Mouse (Mus musculus) C2C12 (cell line): ENCODE results near the gene Zkscan16. TPM values are rescaled to one million over a fixed set of nuclear protein-coding genes. Genes with fewer than 3 reads are reported as not detected.

Experiments
- H3K27me3 ChIP-seq: one replicate; pipeline ENCODE4 v1.6.1; 2011; ENCODE audit not compliant: control insufficient read depth, insufficient read depth, insufficient read length
- H3K36me3 ChIP-seq: one replicate; pipeline ENCODE4 v1.6.1; 2011; ENCODE audit not compliant: control insufficient read depth, insufficient read depth
- H3K4me3 ChIP-seq: one replicate; pipeline ENCODE4 v1.5.1; 2011; ENCODE audit warnings: mild to moderate bottlenecking, control low read depth; ENCODE audit not compliant: poor library complexity, insufficient read depth, severe bottlenecking
- H3K79me2 ChIP-seq: one replicate; pipeline ENCODE4 v1.6.1; 2011; ENCODE audit not compliant: control insufficient read depth, insufficient read depth
- H3K79me3 ChIP-seq: one replicate; pipeline ENCODE4 v1.6.1; 2011; ENCODE audit warnings: low read depth, control low read depth
- H3ac ChIP-seq: one replicate; pipeline ENCODE3; 2011; ENCODE audit warnings: low read depth; ENCODE audit not compliant: control insufficient read depth, insufficient read length
- CEBPB ChIP-seq: IDR thresholded peaks from one replicate; pipeline ENCODE4 v1.6.1; 2011; ENCODE audit warnings: low read depth, mild to moderate bottlenecking, control low read depth, moderate library complexity
- CTCF ChIP-seq: IDR thresholded peaks from one replicate; pipeline ENCODE4 v1.5.1; 2011; ENCODE audit not compliant: control insufficient read depth, insufficient read depth, insufficient read length
- FOSL1 ChIP-seq: IDR thresholded peaks from one replicate; pipeline ENCODE4 v1.8.0; 2011; ENCODE audit warnings: mild to moderate bottlenecking, low read length; ENCODE audit not compliant: poor library complexity, insufficient read depth, severe bottlenecking
- MAX ChIP-seq: IDR thresholded peaks from one replicate; pipeline ENCODE4 v1.6.1; 2011; ENCODE audit warnings: mild to moderate bottlenecking, control low read depth
- MYOD1 ChIP-seq: IDR thresholded peaks from one replicate; pipeline ENCODE4 v1.6.1; 2011; ENCODE audit warnings: low read depth; ENCODE audit not compliant: control insufficient read depth, insufficient read length
- MYOG ChIP-seq: IDR thresholded peaks from one replicate; pipeline ENCODE4 v1.6.1; 2011; ENCODE audit not compliant: control insufficient read depth, insufficient read length; ENCODE audit errors: extremely low read depth
- USF1 ChIP-seq: IDR thresholded peaks from one replicate; pipeline ENCODE4 v1.6.1; 2011; ENCODE audit warnings: low read depth, mild to moderate bottlenecking, control low read depth, moderate library complexity
- polyA plus RNA-seq: library from polyadenylated mRNA; unstranded; fragments of >200 nt; fragmentation: generic; extraction: Trizol; gene quantifications from one replicate; pipeline ENCODE4 v1.2.1, GENCODE M21; 2012; ENCODE audit warnings: missing spikeins

Zkscan16 gene
- polyA plus RNA-seq, 1 experiment = 0.01 TPM

- Histone ChIP-seq H3K79me2 (no peaks in the 10 kb centered on the region), H3K79me3 (no peaks in the 10 kb centered on the region), H3K4me3 (no peak overlapping the region), H3ac (no peak overlapping the region), H3K27me3 (peaks cover 4% of the 10 kb centered on the region), H3K36me3 (no peaks in the 10 kb centered on the region)
- no peak for TF ChIP-seq CEBPB
- no peak for TF ChIP-seq MAX
- TF ChIP-seq FOSL1 = no peak
- TF ChIP-seq MYOD1 = no peak
- TF ChIP-seq MYOG = no peak
- no peak for TF ChIP-seq CTCF
- TF ChIP-seq USF1 = no peak
These were observed 8.5 kb upstream of the Zkscan16 start for GRCm38 (mm10) chr4:58934746-58935476.

DNA sequence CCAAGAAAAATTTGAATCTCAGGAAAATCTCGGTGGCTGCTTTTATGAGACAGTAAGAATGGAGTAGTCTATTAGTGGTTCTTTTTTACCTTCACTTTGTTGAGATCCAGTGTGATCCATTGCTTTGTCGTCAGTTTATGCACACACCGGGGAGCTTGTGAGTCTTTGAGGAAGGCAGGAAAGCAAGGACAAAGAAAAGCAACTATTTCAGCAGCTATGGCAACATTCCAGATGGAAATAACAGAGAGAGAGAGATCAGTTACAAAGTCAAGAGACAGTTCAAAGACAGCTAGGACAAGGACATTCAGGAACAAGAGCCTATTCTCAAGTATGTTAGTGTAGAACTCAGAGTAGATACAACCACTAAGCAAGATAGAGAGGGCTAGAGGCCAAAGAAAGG is 7.6 kb upstream of the Zkscan16 start:
- Histone ChIP-seq H3K4me3 (no peak overlapping the region), H3K36me3 (no peaks in the 10 kb centered on the region)

DNA sequence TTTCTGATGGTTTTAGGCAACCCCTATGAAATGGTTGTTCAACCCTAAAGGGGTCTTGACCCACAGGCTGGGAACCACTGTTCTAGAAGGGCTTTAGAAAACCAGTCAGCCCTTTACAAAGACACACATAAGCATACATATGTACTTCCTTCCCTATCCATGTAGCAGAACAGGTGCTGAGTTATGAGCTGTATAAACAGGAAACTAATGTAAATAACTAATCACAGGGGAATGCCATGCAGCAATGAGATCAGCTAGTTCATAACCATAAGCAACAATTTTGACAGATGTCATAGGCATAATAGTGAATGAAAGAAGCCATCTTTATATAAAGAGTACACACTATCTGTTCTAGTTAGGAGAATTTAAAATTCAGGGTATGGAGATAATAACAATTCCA is 1.8 kb upstream of the Zkscan16 start:
- no peaks in the 10 kb centered on the region for H3K79me3 ChIP-seq
- no peaks in the 10 kb centered on the region for H3K36me3 ChIP-seq
- H3K27me3 ChIP-seq = peaks cover 26% of the 10 kb centered on the region
- H3ac ChIP-seq = no peak overlapping the region
- TF ChIP-seq MYOD1 (no peak), USF1 (no peak), FOSL1 (no peak), CTCF (no peak), CEBPB (no peak), MAX (no peak), MYOG (no peak)
- H3K79me2 ChIP-seq = no peaks in the 10 kb centered on the region
- H3K4me3 ChIP-seq = no peak overlapping the region

More for the DNA sequence above, 7.6 kb upstream of the Zkscan16 start:
- H3K79me2 ChIP-seq = no peaks in the 10 kb centered on the region
- H3K79me3 ChIP-seq = no peaks in the 10 kb centered on the region
- TF ChIP-seq MYOD1 = no peak
- TF ChIP-seq MAX = no peak
- no peak for TF ChIP-seq CEBPB
- no peak for TF ChIP-seq MYOG
- TF ChIP-seq CTCF = no peak
- TF ChIP-seq USF1 = no peak
- TF ChIP-seq FOSL1 = no peak
- no peak overlapping the region for H3ac ChIP-seq
- H3K27me3 ChIP-seq = peaks cover 4% of the 10 kb centered on the region

DNA sequence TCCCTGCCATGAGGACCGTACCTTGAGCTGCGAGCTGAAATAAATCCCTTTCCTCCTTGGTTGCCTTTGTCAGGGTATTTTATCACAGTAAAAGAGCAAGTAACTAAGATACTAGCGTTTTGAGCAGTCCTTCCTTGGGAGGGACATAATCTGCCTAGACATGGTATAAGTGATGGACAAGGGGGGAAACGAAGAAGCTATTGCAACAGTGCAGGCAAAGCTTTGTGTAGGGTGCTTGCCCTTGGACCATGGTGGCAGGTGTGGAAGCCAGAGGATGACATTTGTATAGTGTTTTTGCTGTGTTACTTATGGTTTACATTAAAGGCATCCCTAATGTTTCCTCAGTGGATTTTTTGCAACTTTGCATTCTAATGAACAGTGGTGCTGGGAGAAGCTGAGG is 486 bp upstream of the Zkscan16 start:
- Histone ChIP-seq H3K4me3 (no peak overlapping the region), H3K79me2 (no peaks in the 10 kb centered on the region), H3K27me3 (peaks cover 26% of the 10 kb centered on the region), H3ac (no peak overlapping the region), H3K79me3 (no peaks in the 10 kb centered on the region), H3K36me3 (no peaks in the 10 kb centered on the region)
- TF ChIP-seq USF1 (no peak), CEBPB (no peak), MAX (no peak), MYOD1 (no peak), MYOG (no peak), CTCF (no peak), FOSL1 (no peak)

GRCm38 (mm10) chr4:58944206-58944553 is 752 bp downstream of the Zkscan16 start:
- Histone ChIP-seq H3K79me2 (no peaks in the 10 kb centered on the region), H3K79me3 (no peaks in the 10 kb centered on the region), H3ac (no peak overlapping the region), H3K27me3 (peaks cover 26% of the 10 kb centered on the region), H3K36me3 (no peaks in the 10 kb centered on the region), H3K4me3 (no peak overlapping the region)
- TF ChIP-seq MYOD1 = no peak
- no peak for TF ChIP-seq CTCF
- TF ChIP-seq MYOG = no peak

GRCm38 (mm10) chr4:58944695-58945094 is 1.3 kb downstream of the Zkscan16 start:
- Histone ChIP-seq H3K79me3 (no peaks in the 10 kb centered on the region), H3K27me3 (peaks cover 26% of the 10 kb centered on the region), H3K36me3 (no peaks in the 10 kb centered on the region), H3K79me2 (no peaks in the 10 kb centered on the region), H3ac (no peak overlapping the region), H3K4me3 (no peak overlapping the region)
- TF ChIP-seq USF1 (no peak), CTCF (no peak), FOSL1 (no peak), CEBPB (no peak), MAX (no peak), MYOG (no peak), MYOD1 (no peak)
